Mouse (Mus musculus): ENCODE results near the gene Mrgbp.

GRCm38 (mm10) chr2:180533237-180533636 lies 47.9 kb upstream of the Mrgbp start:
- TF ChIP-seq EP300 (IDR thresholded peaks at IDR 0.05; ENCODE audit: low read depth) (no peak), CTCF (IDR thresholded peaks at IDR 0.05; ENCODE audit: low read depth) (no peak)
